Mouse (Mus musculus): ENCODE results near the gene Olfr1342. TPM values are rescaled to one million over a fixed set of nuclear protein-coding genes. Genes with fewer than 3 reads are reported as not detected.

Olfr1342 gene
- not detected in 2 replicates for polyA plus RNA-seq (2016; fragmentation: Nextera tagmentation; extraction: Ambion mirVana)

- peaks cover 20% of the 10 kb centered on the region for H3K4me1 ChIP-seq
- no peak for DNase-seq (ENCODE audit: extremely low spot score, low spot score)
- 51% methylated on average over 12 of the region's 12 CpGs for WGBS
Measured at GRCm38 (mm10) chr4:118692412-118692973, at the start of gene Olfr1342. TSS of gene Olfr1342 (minus strand) at chr4:118692756.

GRCm38 (mm10) chr4:118741881-118742280 is 49.3 kb upstream of the Olfr1342 start:
- DNase-seq (ENCODE audit: extremely low spot score, low spot score), result no peak

More at GRCm38 (mm10) chr4:118692412-118692973, at the start of gene Olfr1342:
- H3K27ac ChIP-seq, result no peak within 1 kb of the TSS
- no peaks in the 10 kb centered on the region for H3K36me3 ChIP-seq (replicated peaks)
- H3K4me3 ChIP-seq, result no peak within 1 kb of the TSS
- no peaks in the 10 kb centered on the region for H3K9me3 ChIP-seq
- peaks cover 4% of the 10 kb centered on the region; the same call in 1 of the 2 replicates for H3K27me3 ChIP-seq (ENCODE audit: poor library complexity, severe bottlenecking)

GRCm38 (mm10) chr4:118740988-118741698 is 48.6 kb upstream of the Olfr1342 start:
- 5% methylated on average over 11 of the region's 11 CpGs for WGBS
- Histone ChIP-seq H3K27ac (no peak overlapping the region), H3K9me3 (peaks cover 5% of the 10 kb centered on the region), H3K27me3 (ENCODE audit: poor library complexity, severe bottlenecking) (peaks cover 48% of the 10 kb centered on the region), H3K4me3 (peak overlapping the region; percentile 29), H3K4me1 (peaks cover 16% of the 10 kb centered on the region), H3K36me3 (replicated peaks) (no peaks in the 10 kb centered on the region)
- DNase-seq (ENCODE audit: extremely low spot score, low spot score), result no peak

More at GRCm38 (mm10) chr4:118741881-118742280, 49.3 kb upstream of the Olfr1342 start:
- peaks cover 48% of the 10 kb centered on the region for H3K27me3 ChIP-seq (ENCODE audit: poor library complexity, severe bottlenecking)
- whole genome bisulfite sequencing, result 4% methylated on average over 16 of the region's 16 CpGs
- peaks cover 16% of the 10 kb centered on the region for H3K4me1 ChIP-seq
- H3K36me3 ChIP-seq (replicated peaks), result no peaks in the 10 kb centered on the region
- peaks cover 13% of the 10 kb centered on the region for H3K9me3 ChIP-seq
- peak overlapping the region; percentile 29; the same call in 1 of the 2 replicates for H3K4me3 ChIP-seq
- no peak overlapping the region for H3K27ac ChIP-seq

GRCm38 (mm10) chr4:118739574-118739973 is 47.0 kb upstream of the Olfr1342 start:
- peaks cover 48% of the 10 kb centered on the region for H3K27me3 ChIP-seq (ENCODE audit: poor library complexity, severe bottlenecking)
- H3K4me3 ChIP-seq, result no peak overlapping the region
- no peaks in the 10 kb centered on the region for H3K9me3 ChIP-seq
- peaks cover 16% of the 10 kb centered on the region for H3K4me1 ChIP-seq
- H3K36me3 ChIP-seq (replicated peaks), result no peaks in the 10 kb centered on the region
- DNase-seq (ENCODE audit: extremely low spot score, low spot score), result no peak
- whole genome bisulfite sequencing, result 57% methylated on average over 3 of the region's 3 CpGs
- H3K27ac ChIP-seq, result no peak overlapping the region

GRCm38 (mm10) chr4:118731875-118732274 is 39.3 kb upstream of the Olfr1342 start, which contains the start of gene Olfr1339:
TSS of gene Olfr1339 (plus strand) at chr4:118732175.
- Histone ChIP-seq H3K36me3 (replicated peaks) (no peaks in the 10 kb centered on the region), H3K4me1 (no peaks in the 10 kb centered on the region), H3K4me3 (no peak within 1 kb of the TSS), H3K27me3 (ENCODE audit: poor library complexity, severe bottlenecking) (no peaks in the 10 kb centered on the region), H3K27ac (no peak within 1 kb of the TSS), H3K9me3 (no peaks in the 10 kb centered on the region)
- DNase-seq (ENCODE audit: extremely low spot score, low spot score), result no peak
- WGBS, result 94% methylated on average over 1 of the region's 1 CpGs

- H3K27ac ChIP-seq, result no peak overlapping the region
- no peak overlapping the region for H3K4me3 ChIP-seq
- no peak for DNase-seq (ENCODE audit: extremely low spot score, low spot score)
- H3K27me3 ChIP-seq (ENCODE audit: poor library complexity, severe bottlenecking), result no peaks in the 10 kb centered on the region
- H3K36me3 ChIP-seq (replicated peaks), result no peaks in the 10 kb centered on the region
- no peaks in the 10 kb centered on the region for H3K4me1 ChIP-seq
- WGBS, result 60% methylated on average over 10 of the region's 10 CpGs
- no peaks in the 10 kb centered on the region for H3K9me3 ChIP-seq
Measured at GRCm38 (mm10) chr4:118721742-118722483, 29.4 kb upstream of the Olfr1342 start.

- Histone ChIP-seq H3K36me3 (replicated peaks) (no peaks in the 10 kb centered on the region), H3K27ac (no peak within 1 kb of the TSS), H3K27me3 (ENCODE audit: poor library complexity, severe bottlenecking) (no peaks in the 10 kb centered on the region), H3K4me1 (no peaks in the 10 kb centered on the region), H3K4me3 (no peak within 1 kb of the TSS), H3K9me3 (no peaks in the 10 kb centered on the region)
- DNase-seq (ENCODE audit: extremely low spot score, low spot score), result no peak
Measured at GRCm38 (mm10) chr4:118719838-118720237, 27.3 kb upstream of the Olfr1342 start, which contains the start of gene Olfr1340. TSS of gene Olfr1340 (plus strand) at chr4:118720138.

- Histone ChIP-seq H3K27me3 (ENCODE audit: poor library complexity, severe bottlenecking) (no peaks in the 10 kb centered on the region), H3K27ac (no peak overlapping the region), H3K9me3 (no peaks in the 10 kb centered on the region), H3K4me1 (no peaks in the 10 kb centered on the region; the same call in 1 of the 2 replicates), H3K36me3 (replicated peaks) (no peaks in the 10 kb centered on the region), H3K4me3 (no peak overlapping the region)
- no peak for DNase-seq (ENCODE audit: extremely low spot score, low spot score)
- 35% methylated on average over 1 of the region's 1 CpGs for WGBS
Measured at GRCm38 (mm10) chr4:118711656-118712055, 19.1 kb upstream of the Olfr1342 start.

- 81% methylated on average over 5 of the region's 5 CpGs for WGBS
- Histone ChIP-seq H3K4me1 (no peaks in the 10 kb centered on the region; the same call in 1 of the 2 replicates), H3K36me3 (replicated peaks) (no peaks in the 10 kb centered on the region), H3K9me3 (no peaks in the 10 kb centered on the region), H3K27me3 (ENCODE audit: poor library complexity, severe bottlenecking) (no peaks in the 10 kb centered on the region), H3K4me3 (no peak overlapping the region), H3K27ac (no peak overlapping the region)
- no peak for DNase-seq (ENCODE audit: extremely low spot score, low spot score)
Measured at GRCm38 (mm10) chr4:118708086-118708485, 15.5 kb upstream of the Olfr1342 start.

- H3K4me3 ChIP-seq, result no peak within 1 kb of the TSS
- H3K36me3 ChIP-seq (replicated peaks), result no peaks in the 10 kb centered on the region
- no peaks in the 10 kb centered on the region for H3K9me3 ChIP-seq
- H3K27me3 ChIP-seq (ENCODE audit: poor library complexity, severe bottlenecking), result no peaks in the 10 kb centered on the region
- 84% methylated on average over 3 of the region's 3 CpGs for WGBS
- no peaks in the 10 kb centered on the region for H3K4me1 ChIP-seq
- H3K27ac ChIP-seq, result no peak within 1 kb of the TSS
- DNase-seq (ENCODE audit: extremely low spot score, low spot score), result no peak
Measured at GRCm38 (mm10) chr4:118703223-118703622, 10.7 kb upstream of the Olfr1342 start, which contains the start of gene Olfr1341. TSS of gene Olfr1341 (plus strand) at chr4:118703523.

GRCm38 (mm10) chr4:118693812-118694211 is 1.3 kb upstream of the Olfr1342 start:
- Histone ChIP-seq H3K4me3 (no peak overlapping the region), H3K27ac (no peak overlapping the region), H3K36me3 (replicated peaks) (no peaks in the 10 kb centered on the region), H3K4me1 (peaks cover 20% of the 10 kb centered on the region), H3K9me3 (no peaks in the 10 kb centered on the region), H3K27me3 (ENCODE audit: poor library complexity, severe bottlenecking) (peaks cover 4% of the 10 kb centered on the region; the same call in 1 of the 2 replicates)
- WGBS, result 61% methylated on average over 2 of the region's 2 CpGs
- DNase-seq (ENCODE audit: extremely low spot score, low spot score), result no peak

GRCm38 (mm10) chr4:118687086-118687485 is 5.5 kb downstream of the Olfr1342 start:
- H3K4me1 ChIP-seq, result peaks cover under 1% of the 10 kb centered on the region; the same call in 1 of the 2 replicates
- no peaks in the 10 kb centered on the region for H3K36me3 ChIP-seq (replicated peaks)
- no peak overlapping the region for H3K4me3 ChIP-seq
- H3K9me3 ChIP-seq, result no peaks in the 10 kb centered on the region
- H3K27me3 ChIP-seq (ENCODE audit: poor library complexity, severe bottlenecking), result no peaks in the 10 kb centered on the region
- no peak overlapping the region for H3K27ac ChIP-seq
- 75% methylated on average over 2 of the region's 2 CpGs for WGBS
- no peak for DNase-seq (ENCODE audit: extremely low spot score, low spot score)

Data from forebrain, embryonic 10.5 days (tissue).